Mouse (Mus musculus) forebrain, postnatal 0 days (tissue): ENCODE measurements around the gene Mapk9. TPM values are rescaled to one million over a fixed set of nuclear protein-coding genes. Genes with fewer than 3 reads are reported as not detected.

Source experiments
- ATAC-seq: fragments of 200-750 bp; cut with Nextera tagmentation; 2 replicates; pipeline ENCODE4 v1.8.0; 2017; ENCODE audit warnings: mild to moderate bottlenecking, moderate library complexity
- DNase-seq: peaks from one replicate; pipeline ENCODE4 v3.0.0-alpha.2; 2015
- H3K27ac ChIP-seq: fragments of 300-500 bp; sonication (generic); 2 replicates; pipeline ENCODE4 v1.5.1; 2014; ENCODE audit warnings: low read depth, mild to moderate bottlenecking, antibody characterized with exemption, low read length, moderate library complexity, mixed read lengths
- H3K27me3 ChIP-seq: fragments of 300-500 bp; sonication (generic); 2 replicates; pipeline ENCODE4 v1.6.1; 2014; ENCODE audit warnings: mild to moderate bottlenecking, low read length, mixed read lengths; ENCODE audit not compliant: insufficient read depth
- H3K36me3 ChIP-seq: fragments of 300-500 bp; sonication (generic); 2 replicates; pipeline ENCODE4 v1.6.1; 2014; ENCODE audit warnings: mild to moderate bottlenecking, moderate library complexity; ENCODE audit not compliant: insufficient read depth
- H3K4me1 ChIP-seq: fragments of 300-500 bp; sonication (generic); 2 replicates; pipeline ENCODE4 v1.6.1; 2014; ENCODE audit warnings: antibody characterized with exemption; ENCODE audit not compliant: insufficient read depth
- H3K4me2 ChIP-seq: fragments of 300-500 bp; sonication (generic); 2 replicates; pipeline ENCODE4 v1.6.1; 2014; ENCODE audit warnings: low read depth, mild to moderate bottlenecking, moderate library complexity
- H3K4me3 ChIP-seq: fragments of 300-500 bp; sonication (generic); 2 replicates; pipeline ENCODE4 v1.5.1; 2014; ENCODE audit warnings: low read depth, low read length, mixed read lengths
- H3K9ac ChIP-seq: fragments of 300-500 bp; sonication (generic); 2 replicates; pipeline ENCODE4 v1.6.1; 2014; ENCODE audit warnings: mild to moderate bottlenecking
- H3K9me3 ChIP-seq: fragments of 300-500 bp; sonication (generic); 2 replicates; pipeline ENCODE4 v1.6.1; 2016; ENCODE audit warnings: low read length
- CTCF ChIP-seq: sonication (generic); IDR thresholded peaks from 2 replicates; pipeline ENCODE4 v1.5.1; 2016; ENCODE audit warnings: antibody characterized with exemption, control low read depth, low read depth
- WGBS: fragments of 180-500 bp; shearing (Covaris S2); extraction: QIAGEN DNeasy Blood & Tissue Kit; methylation state at CpG from one replicate; pipeline ENCODE4 v1.1.7; 2014; 5-methylcytosine and 5-hydroxymethylcytosine counted together
- polyA plus RNA-seq: library from polyadenylated mRNA; unstranded; fragments of >200 nt; fragmentation: Nextera tagmentation; extraction: Ambion mirVana; gene quantifications from 2 replicates; pipeline ENCODE4 v1.2.1, GENCODE M21; 2015
- total RNA-seq: library from RNA; depleted of rRNA; stranded (reverse); fragments of >200 nt; gene quantifications from 2 replicates; pipeline ENCODE4 v1.2.3, GENCODE M21; 2014

Mapk9 gene
- total and polyA plus RNA-seq, 2 experiments from 2014 or later = 55.6 to 123 TPM

DNA sequence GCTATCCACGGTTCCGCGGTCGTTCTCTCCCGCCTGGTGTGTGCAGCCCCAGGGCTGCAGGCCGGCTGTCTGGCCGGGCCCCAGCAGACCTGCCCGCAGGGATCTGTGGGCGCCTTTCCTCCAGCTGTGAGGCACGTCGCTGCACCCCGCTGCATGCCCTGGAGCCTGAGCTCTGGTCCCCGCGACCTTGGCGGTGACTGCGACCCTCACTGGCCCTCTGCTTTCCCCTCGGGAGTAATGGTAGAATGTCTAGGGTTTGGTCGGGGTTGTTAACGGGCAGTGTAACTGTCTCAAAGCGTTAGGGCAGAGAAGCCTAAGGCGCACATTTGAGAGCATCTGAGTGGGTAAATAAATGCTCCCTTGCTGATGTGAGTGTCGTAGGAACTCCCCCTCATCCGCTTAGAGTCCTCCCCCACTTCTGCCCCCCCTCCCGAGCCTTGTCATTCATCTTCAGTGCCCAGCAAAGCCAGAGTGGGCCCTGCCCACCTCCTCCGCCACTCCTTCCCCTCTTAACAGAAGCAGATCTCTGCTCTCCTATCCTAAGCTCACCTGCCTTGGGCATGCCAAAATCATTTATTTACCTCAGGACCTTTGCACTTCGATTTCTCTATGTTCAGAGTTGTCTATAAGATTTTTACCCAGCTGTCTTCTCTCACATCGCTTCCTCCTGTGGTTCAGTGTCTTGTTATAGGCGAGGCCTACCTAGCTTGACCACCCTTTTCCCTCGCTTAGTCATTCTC, 690 bp downstream of the Mapk9 start:
- TF ChIP-seq CTCF = no peak
- peaks cover 13% of the 10 kb centered on the region for H3K4me1 ChIP-seq
- H3K36me3 ChIP-seq = no peaks in the 10 kb centered on the region
- H3K4me2 ChIP-seq = peak overlapping the region; percentile 86
- H3K9ac ChIP-seq = peak overlapping the region; percentile 92
- DNase-seq (peak; percentile 45), ATAC-seq (no peak; the same call in none of the 2 replicates)
- 9% methylated on average over 29 of the region's 29 CpGs for WGBS
- H3K9me3 ChIP-seq = no peaks in the 10 kb centered on the region
- H3K4me3 ChIP-seq = peak overlapping the region; percentile 85
- peak overlapping the region; percentile 78 for H3K27ac ChIP-seq
- H3K27me3 ChIP-seq = no peaks in the 10 kb centered on the region

DNA sequence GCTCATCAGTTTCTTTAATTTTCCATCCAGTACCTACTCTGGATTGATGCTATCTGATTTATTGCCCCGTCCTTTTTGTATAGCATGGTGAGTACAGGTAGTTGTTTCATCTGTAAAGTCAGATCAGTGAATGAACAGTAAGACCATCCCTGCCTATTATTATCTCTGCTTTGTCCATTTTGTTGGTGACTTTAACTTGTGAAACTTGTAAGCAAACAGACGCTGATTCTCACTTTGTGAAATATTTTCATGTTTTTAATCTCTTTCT, 1.2 kb downstream of the Mapk9 start:
- no peak for ATAC-seq
- WGBS = 80% methylated on average over 2 of the region's 2 CpGs

DNA sequence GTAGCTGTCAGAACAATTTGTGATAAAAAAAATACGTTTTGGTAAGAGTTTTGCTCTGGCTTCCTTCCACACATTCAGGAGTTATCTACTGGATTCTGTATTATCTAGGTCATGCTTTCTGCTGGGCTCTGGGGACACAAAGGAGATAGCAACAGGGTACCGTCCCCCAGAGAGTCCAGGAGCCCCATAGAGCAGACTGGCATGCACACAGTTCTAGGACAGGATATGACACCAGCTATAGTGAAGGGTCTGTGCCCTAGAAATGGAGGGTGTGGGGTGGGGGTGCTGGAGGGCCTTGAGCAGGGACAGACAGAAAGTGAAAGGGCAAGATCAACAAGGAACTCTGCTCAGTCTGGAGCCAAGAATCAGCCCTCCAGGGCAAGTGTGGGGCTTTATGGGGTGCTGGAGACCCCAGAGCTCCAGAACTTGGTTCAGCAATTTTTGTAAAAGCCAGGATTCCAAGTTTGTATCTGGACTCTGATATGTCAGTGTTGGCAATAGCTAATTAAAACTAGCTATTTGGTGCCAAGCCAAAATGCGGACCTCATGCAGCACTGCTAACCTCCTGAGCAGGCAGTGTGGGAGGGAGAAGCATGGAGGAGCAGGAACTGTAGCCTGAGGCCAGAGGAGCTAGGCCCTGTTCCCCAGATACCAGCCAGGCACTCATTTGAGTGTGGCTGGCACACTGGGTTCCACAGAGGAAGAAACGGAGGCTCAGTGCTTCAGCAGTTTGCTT, 1.7 kb downstream of the Mapk9 start:
- no peaks in the 10 kb centered on the region for H3K36me3 ChIP-seq
- 0 out of 2 replicates have a peak overlapping the region, but pooled peaks have one; percentile 6 for H3K9ac ChIP-seq
- H3K4me2 ChIP-seq = peak overlapping the region; percentile 86
- ATAC-seq (no peak), DNase-seq (no peak)
- no peak for TF ChIP-seq CTCF
- peaks cover 13% of the 10 kb centered on the region for H3K4me1 ChIP-seq
- 47% methylated on average over 4 of the region's 4 CpGs for WGBS
- no peaks in the 10 kb centered on the region for H3K27me3 ChIP-seq
- H3K9me3 ChIP-seq = no peaks in the 10 kb centered on the region
- H3K27ac ChIP-seq = 0 out of 2 replicates have a peak overlapping the region, but pooled peaks have one; percentile 15
- no peak overlapping the region for H3K4me3 ChIP-seq

More for the DNA sequence above, 1.2 kb downstream of the Mapk9 start:
- no peak for DNase-seq
- Histone ChIP-seq H3K9me3 (no peaks in the 10 kb centered on the region), H3K4me3 (peak overlapping the region; percentile 85), H3K27ac (no peak overlapping the region), H3K36me3 (no peaks in the 10 kb centered on the region), H3K27me3 (no peaks in the 10 kb centered on the region), H3K4me2 (peak overlapping the region; percentile 86), H3K4me1 (peaks cover 13% of the 10 kb centered on the region), H3K9ac (peak overlapping the region; percentile 92; the same call in 1 of the 2 replicates)
- TF ChIP-seq CTCF = no peak

DNA sequence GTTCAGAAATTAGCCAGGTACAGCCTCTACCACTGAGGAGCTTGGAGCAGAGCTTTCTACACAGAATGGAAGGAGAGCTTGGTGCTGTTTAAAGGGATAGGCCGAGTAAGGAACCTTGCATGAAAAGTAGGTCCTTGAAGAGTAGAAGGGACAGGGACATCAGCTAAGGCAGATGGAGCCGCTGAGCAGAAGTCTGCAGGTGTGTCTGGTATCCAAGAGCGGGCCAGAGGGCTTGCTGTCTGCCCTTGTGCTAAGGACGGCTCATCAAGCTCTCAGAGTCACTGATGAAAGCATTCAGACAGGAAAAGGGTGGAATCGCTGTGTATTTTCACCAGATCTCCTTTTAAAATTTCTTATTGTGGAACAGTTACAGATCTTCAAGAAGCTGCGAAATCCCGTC, 3.8 kb downstream of the Mapk9 start:
- Histone ChIP-seq H3K4me2 (no peak overlapping the region), H3K4me1 (peaks cover 13% of the 10 kb centered on the region), H3K27ac (no peak overlapping the region), H3K4me3 (no peak overlapping the region), H3K9ac (no peak overlapping the region), H3K36me3 (peaks cover 10% of the 10 kb centered on the region), H3K9me3 (no peaks in the 10 kb centered on the region), H3K27me3 (no peaks in the 10 kb centered on the region)
- ATAC-seq (no peak), DNase-seq (no peak)
- 91% methylated on average over 7 of the region's 7 CpGs for WGBS
- no peak for TF ChIP-seq CTCF

DNA sequence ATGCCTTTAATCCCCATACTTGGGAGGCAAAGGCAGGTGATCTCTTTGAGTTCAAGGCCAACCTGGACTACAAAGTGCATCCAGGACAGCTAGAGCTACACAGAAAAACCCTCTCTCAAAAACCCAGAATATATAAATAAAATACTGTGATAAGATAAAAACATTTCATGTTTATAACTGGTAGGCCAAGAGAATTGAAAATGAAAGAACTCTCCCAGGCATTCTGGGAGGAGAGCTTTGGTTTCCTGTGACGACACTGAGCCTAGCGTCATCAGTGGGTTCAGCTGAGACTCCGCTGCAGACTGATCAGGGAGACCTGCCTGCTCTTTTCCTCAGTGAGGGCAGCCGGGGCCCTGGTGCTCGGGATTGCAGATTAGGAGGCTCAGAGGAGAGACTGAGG, 8.6 kb downstream of the Mapk9 start:
- 80% methylated on average over 5 of the region's 5 CpGs for WGBS
- ATAC-seq (no peak), DNase-seq (no peak)
- H3K4me2 ChIP-seq = no peak overlapping the region
- no peak for TF ChIP-seq CTCF
- H3K9ac ChIP-seq = no peak overlapping the region
- H3K4me3 ChIP-seq = no peak overlapping the region
- H3K9me3 ChIP-seq = no peaks in the 10 kb centered on the region
- H3K36me3 ChIP-seq = peaks cover 15% of the 10 kb centered on the region
- H3K27me3 ChIP-seq = no peaks in the 10 kb centered on the region
- H3K27ac ChIP-seq = no peak overlapping the region
- no peaks in the 10 kb centered on the region for H3K4me1 ChIP-seq

DNA sequence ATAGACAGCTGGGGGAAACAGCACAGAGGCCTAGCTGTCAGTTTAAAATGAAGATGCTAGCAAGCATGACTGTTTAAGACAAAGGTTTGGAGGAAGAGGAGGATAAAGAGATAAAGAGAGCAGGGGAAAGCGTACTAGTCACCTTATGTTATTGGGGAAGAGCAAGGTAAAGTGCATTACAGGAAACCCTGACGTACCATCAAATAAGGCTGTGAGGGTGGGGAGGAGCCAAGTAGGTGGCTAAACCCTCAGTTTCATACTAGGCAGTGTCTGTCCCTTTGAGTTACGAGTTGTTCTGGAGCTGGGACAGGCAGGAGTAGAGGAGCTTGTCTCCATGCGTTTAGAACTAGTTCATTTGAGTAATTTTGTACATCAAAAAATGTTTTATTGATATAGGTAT, 14.6 kb downstream of the Mapk9 start:
- no peak for DNase-seq
- H3K27ac ChIP-seq = no peak overlapping the region
- no peak overlapping the region for H3K9ac ChIP-seq
- H3K4me1 ChIP-seq = no peaks in the 10 kb centered on the region
- no peak for TF ChIP-seq CTCF
- 85% methylated on average over 4 of the region's 4 CpGs for WGBS
- ATAC-seq = no peak
- no peak overlapping the region for H3K4me3 ChIP-seq
- no peaks in the 10 kb centered on the region for H3K9me3 ChIP-seq
- H3K36me3 ChIP-seq = peaks cover 19% of the 10 kb centered on the region; the same call in 1 of the 2 replicates
- no peak overlapping the region for H3K4me2 ChIP-seq
- H3K27me3 ChIP-seq = no peaks in the 10 kb centered on the region

DNA sequence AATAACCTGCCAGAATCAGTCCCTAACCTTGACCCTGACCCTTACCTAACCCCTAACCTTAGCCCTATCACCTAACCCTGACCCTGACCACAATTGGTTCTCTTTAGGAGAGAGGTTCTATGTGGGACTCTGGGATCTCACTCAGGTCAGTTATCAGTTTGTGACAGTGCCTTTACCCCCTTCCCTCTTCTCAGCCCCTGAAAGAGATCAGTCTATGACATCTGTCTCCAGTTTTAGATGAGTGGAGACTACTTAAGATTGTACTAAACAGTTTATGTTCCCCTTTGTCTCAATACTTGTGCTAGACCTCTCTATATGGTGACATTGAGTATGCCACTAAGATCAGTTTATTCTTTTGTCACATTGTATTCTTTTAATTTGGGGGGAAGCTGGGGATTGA, 17.4 kb downstream of the Mapk9 start:
- H3K4me1 ChIP-seq = no peaks in the 10 kb centered on the region
- peaks cover 15% of the 10 kb centered on the region; the same call in 1 of the 2 replicates for H3K36me3 ChIP-seq
- no peaks in the 10 kb centered on the region for H3K9me3 ChIP-seq
- no peak overlapping the region for H3K4me3 ChIP-seq
- DNase-seq (no peak), ATAC-seq (no peak)
- no peak for TF ChIP-seq CTCF
- H3K9ac ChIP-seq = no peak overlapping the region
- H3K27me3 ChIP-seq = no peaks in the 10 kb centered on the region
- no peak overlapping the region for H3K4me2 ChIP-seq
- no peak overlapping the region for H3K27ac ChIP-seq
